Mouse (Mus musculus): ENCODE data around the gene Lrrc20. TPM values are rescaled to one million over a fixed set of nuclear protein-coding genes. Genes with fewer than 3 reads are reported as not detected.
A peak's percentile ranks its signal among the peaks of the same experiment; 100 is the strongest.

The Lrrc20 gene
- polyA plus RNA-seq, 2 experiments: 6.1 to 6.4 TPM

DNA sequence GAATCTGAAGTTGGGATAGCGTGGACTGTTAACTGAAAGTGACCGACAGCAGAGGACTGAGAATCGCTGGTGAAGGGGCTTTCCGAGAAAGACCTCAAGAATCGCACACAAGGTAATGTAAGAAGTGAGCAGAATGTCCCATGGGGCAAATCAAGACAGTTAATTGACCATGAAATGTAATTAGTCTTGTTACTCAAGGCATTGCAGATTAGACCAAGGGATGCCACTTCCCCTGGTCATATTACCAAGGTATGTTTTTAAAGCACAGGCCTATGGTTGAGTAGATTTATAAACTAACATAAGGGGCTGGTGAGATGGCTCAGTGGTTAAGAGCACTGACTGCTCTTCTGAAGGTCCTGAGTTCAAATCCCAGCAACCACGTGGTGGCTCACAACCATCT is 45.1 kb downstream of the Lrrc20 start:
- no peaks in the 10 kb centered on the region for H3K9me3 ChIP-seq (ENCODE audit: control insufficient read depth, low read length)
- no peak for TF ChIP-seq EP300 (IDR thresholded peaks at IDR 0.05; ENCODE audit: low read depth)
- no peak for TF ChIP-seq CTCF (IDR thresholded peaks at IDR 0.05; ENCODE audit: low read depth)
- ATAC-seq (ENCODE audit: insufficient read depth) (no peak), DNase-seq (ENCODE audit: low read depth in 3 of 3, low spot score in 3 of 3) (no peak)
- H3K4me3 ChIP-seq (ENCODE audit: insufficient read depth in 1 of 2, low read depth in 2 of 2, low read length in 2 of 2): no peak overlapping the region
- 75% methylated on average over 6 of the region's 6 CpGs for WGBS (ENCODE audit: insufficient replicate concordance)
- H3K36me3 ChIP-seq (replicated peaks; ENCODE audit: control insufficient read depth, insufficient read depth, low read depth): no peaks in the 10 kb centered on the region
- H3K4me2 ChIP-seq (ENCODE audit: low read depth): no peak overlapping the region
- no peak overlapping the region for H3K9ac ChIP-seq (replicated peaks)
- H3K27ac ChIP-seq: no peak overlapping the region
- peaks cover 15 to 16% of the 10 kb centered on the region in 2 experiments for H3K4me1 ChIP-seq (replicated peaks; ENCODE audit: control insufficient read depth in 2 of 2, insufficient read depth in 2 of 2, low read length in 1 of 2)
- no peaks in the 10 kb centered on the region for H3K27me3 ChIP-seq (ENCODE audit: control insufficient read depth, insufficient read depth, low read length)

GRCm38 (mm10) chr10:61530936-61531335 is 55.3 kb downstream of the Lrrc20 start:
- H3K4me1 ChIP-seq (replicated peaks; ENCODE audit: control insufficient read depth in 2 of 2, insufficient read depth in 2 of 2, low read length in 1 of 2): peaks cover 5 to 11% of the 10 kb centered on the region in 2 experiments
- ATAC-seq (ENCODE audit: insufficient read depth) (no peak), DNase-seq (ENCODE audit: low read depth in 3 of 3, low spot score in 3 of 3) (no peak)
- WGBS (ENCODE audit: insufficient replicate concordance): 72% methylated on average over 3 of the region's 3 CpGs
- H3K27me3 ChIP-seq (ENCODE audit: control insufficient read depth, insufficient read depth, low read length): no peaks in the 10 kb centered on the region
- H3K36me3 ChIP-seq (replicated peaks; ENCODE audit: control insufficient read depth, insufficient read depth, low read depth): no peaks in the 10 kb centered on the region
- TF ChIP-seq CTCF (IDR thresholded peaks at IDR 0.05; ENCODE audit: low read depth): no peak
- no peak for TF ChIP-seq EP300 (IDR thresholded peaks at IDR 0.05; ENCODE audit: low read depth)
- no peak overlapping the region for H3K9ac ChIP-seq (replicated peaks)
- no peak overlapping the region for H3K4me2 ChIP-seq (ENCODE audit: low read depth)
- H3K9me3 ChIP-seq (ENCODE audit: control insufficient read depth, low read length): no peaks in the 10 kb centered on the region
- H3K27ac ChIP-seq: no peak overlapping the region
- no peak overlapping the region for H3K4me3 ChIP-seq (ENCODE audit: insufficient read depth in 1 of 2, low read depth in 2 of 2, low read length in 2 of 2)

- Histone ChIP-seq H3K27me3 (ENCODE audit: control insufficient read depth, insufficient read depth, low read length) (no peaks in the 10 kb centered on the region), H3K36me3 (replicated peaks; ENCODE audit: control insufficient read depth, insufficient read depth, low read depth) (no peaks in the 10 kb centered on the region), H3K4me3 (ENCODE audit: insufficient read depth in 1 of 2, low read depth in 2 of 2, low read length in 2 of 2) (no peak overlapping the region), H3K4me1 (replicated peaks; ENCODE audit: control insufficient read depth in 2 of 2, insufficient read depth in 2 of 2, low read length in 1 of 2) (peaks cover 5 to 13% of the 10 kb centered on the region in 2 experiments), H3K27ac (no peak overlapping the region), H3K4me2 (ENCODE audit: low read depth) (no peak overlapping the region), H3K9ac (replicated peaks) (no peak overlapping the region), H3K9me3 (ENCODE audit: control insufficient read depth, low read length) (no peaks in the 10 kb centered on the region)
- WGBS (ENCODE audit: insufficient replicate concordance): 86% methylated on average over 7 of the region's 7 CpGs
- TF ChIP-seq EP300 (IDR thresholded peaks at IDR 0.05; ENCODE audit: low read depth): no peak
- no peak for TF ChIP-seq CTCF (IDR thresholded peaks at IDR 0.05; ENCODE audit: low read depth)
- ATAC-seq (ENCODE audit: insufficient read depth) (no peak), DNase-seq (ENCODE audit: low read depth in 3 of 3, low spot score in 3 of 3) (no peak)
Measured at GRCm38 (mm10) chr10:61533285-61533684, 57.7 kb downstream of the Lrrc20 start.

GRCm38 (mm10) chr10:61534371-61535101 is 58.9 kb downstream of the Lrrc20 start:
- DNase-seq (ENCODE audit: low read depth in 3 of 3, low spot score in 3 of 3) (peak; percentile 41 to 50 (median 44)), ATAC-seq (ENCODE audit: insufficient read depth) (peak; percentile 83)
- Histone ChIP-seq H3K36me3 (replicated peaks; ENCODE audit: control insufficient read depth, insufficient read depth, low read depth) (no peaks in the 10 kb centered on the region), H3K27ac (no peak overlapping the region), H3K4me1 (replicated peaks; ENCODE audit: control insufficient read depth in 2 of 2, insufficient read depth in 2 of 2, low read length in 1 of 2) (peaks cover 5 to 13% of the 10 kb centered on the region in 2 experiments), H3K9me3 (ENCODE audit: control insufficient read depth, low read length) (no peaks in the 10 kb centered on the region), H3K4me2 (ENCODE audit: low read depth) (peak overlapping the region; percentile 6), H3K4me3 (ENCODE audit: insufficient read depth in 1 of 2, low read depth in 2 of 2, low read length in 2 of 2) (no peak overlapping the region), H3K9ac (replicated peaks) (no peak overlapping the region; the same call in 1 of the 2 replicates), H3K27me3 (ENCODE audit: control insufficient read depth, insufficient read depth, low read length) (no peaks in the 10 kb centered on the region)
- no peak for TF ChIP-seq EP300 (IDR thresholded peaks at IDR 0.05; ENCODE audit: low read depth)
- TF ChIP-seq CTCF (IDR thresholded peaks at IDR 0.05; ENCODE audit: low read depth): no peak
- WGBS (ENCODE audit: insufficient replicate concordance): 69% methylated on average over 3 of the region's 3 CpGs

DNA sequence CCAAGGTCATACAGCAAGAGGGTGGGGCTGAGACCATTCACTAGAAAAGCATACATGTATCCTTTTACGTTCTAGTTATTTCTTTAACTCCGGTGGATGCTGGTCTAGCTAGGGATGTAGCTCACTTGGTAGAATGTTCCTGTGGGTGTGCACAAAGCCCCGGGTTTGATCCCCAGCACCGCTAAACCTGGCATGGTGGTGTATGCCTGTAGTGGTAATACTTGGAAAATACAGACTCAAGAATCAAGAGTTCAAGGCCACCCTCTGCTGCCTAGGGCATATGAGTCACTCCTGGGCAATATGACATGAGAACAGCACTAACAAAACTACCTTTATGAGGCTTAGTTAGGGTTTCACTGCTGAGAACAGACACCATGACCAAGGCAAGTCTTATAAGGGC is 59.8 kb downstream of the Lrrc20 start:
- Histone ChIP-seq H3K27ac (no peak overlapping the region), H3K4me2 (ENCODE audit: low read depth) (no peak overlapping the region), H3K36me3 (replicated peaks; ENCODE audit: control insufficient read depth, insufficient read depth, low read depth) (no peaks in the 10 kb centered on the region), H3K9me3 (ENCODE audit: control insufficient read depth, low read length) (no peaks in the 10 kb centered on the region), H3K9ac (replicated peaks) (no peak overlapping the region), H3K27me3 (ENCODE audit: control insufficient read depth, insufficient read depth, low read length) (no peaks in the 10 kb centered on the region), H3K4me1 (replicated peaks; ENCODE audit: control insufficient read depth in 2 of 2, insufficient read depth in 2 of 2, low read length in 1 of 2) (peaks cover 5 to 13% of the 10 kb centered on the region in 2 experiments), H3K4me3 (ENCODE audit: insufficient read depth in 1 of 2, low read depth in 2 of 2, low read length in 2 of 2) (no peak overlapping the region)
- ATAC-seq (ENCODE audit: insufficient read depth): no peak
- TF ChIP-seq CTCF (IDR thresholded peaks at IDR 0.05; ENCODE audit: low read depth) (no peak), EP300 (IDR thresholded peaks at IDR 0.05; ENCODE audit: low read depth) (no peak)
- 87% methylated on average over 4 of the region's 4 CpGs for WGBS (ENCODE audit: insufficient replicate concordance)
- DNase-seq (ENCODE audit: low read depth in 3 of 3, low spot score in 3 of 3): no peak

Data from liver, embryonic 14.5 days (tissue).